Mouse (Mus musculus): ENCODE measurements around the gene Gramd2. TPM values are rescaled to one million over a fixed set of nuclear protein-coding genes. Genes with fewer than 3 reads are reported as not detected.
"Not testable (repeated sequence)": the region's sequence is repeated elsewhere in the genome, so short reads cannot be mapped to it uniquely, and the experiment has no call there.

Gene Gramd2
- total RNA-seq, 2 experiments from 2014 or later: 0.58 to 0.88 TPM

DNA sequence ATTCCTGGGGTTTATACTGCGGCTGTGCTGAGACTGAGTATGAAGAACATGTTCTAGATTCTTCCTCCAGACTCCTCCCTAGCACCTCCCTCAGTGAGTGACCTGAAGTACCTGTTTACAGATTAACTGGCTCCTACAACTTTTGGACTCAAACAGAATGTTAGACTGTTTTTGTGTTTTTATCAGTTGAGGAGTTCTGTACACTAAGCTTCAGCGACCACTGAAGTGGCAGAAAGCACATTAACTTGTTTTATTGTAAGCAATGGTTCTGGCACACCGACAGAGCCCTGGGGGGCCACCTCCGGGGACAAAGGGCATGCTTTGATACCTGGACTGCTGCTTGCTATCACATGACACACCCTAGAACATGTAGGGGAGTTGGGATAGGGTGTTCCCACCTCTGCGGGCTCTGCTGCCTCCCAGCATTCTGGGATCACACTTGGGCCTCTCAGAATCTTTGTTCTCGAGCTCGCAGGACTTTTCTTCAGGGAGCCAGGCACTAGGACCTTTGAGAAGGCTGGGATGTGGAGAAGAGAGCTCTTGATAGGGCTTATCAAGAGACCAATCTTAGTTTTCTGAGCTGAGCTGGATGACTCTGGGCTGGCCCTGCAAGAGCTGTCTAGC is 36.4 kb downstream of the Gramd2 start:
- ATAC-seq (ENCODE audit: poor library complexity, severe bottlenecking): no peak

DNA sequence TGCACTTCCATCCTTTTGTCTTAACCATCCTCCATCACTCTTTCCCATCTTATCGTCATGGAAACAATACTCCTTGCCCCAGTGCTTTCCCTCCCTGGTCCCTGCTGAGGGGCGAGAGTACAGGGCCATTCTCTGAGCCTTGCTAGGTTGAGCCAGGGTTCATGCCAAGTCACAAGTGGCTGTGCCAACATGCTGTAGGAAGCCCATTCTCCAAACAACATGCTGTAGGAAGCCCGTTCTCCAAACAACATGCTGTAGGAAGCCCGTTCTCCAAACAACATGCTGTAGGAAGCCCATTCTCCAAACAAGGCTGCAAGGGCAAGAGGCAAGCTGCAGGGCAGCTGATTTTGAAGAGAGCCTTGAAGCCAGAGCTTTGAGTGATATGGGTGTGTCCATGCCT is 38.3 kb downstream of the Gramd2 start:
- ATAC-seq (ENCODE audit: poor library complexity, severe bottlenecking): no peak

DNA sequence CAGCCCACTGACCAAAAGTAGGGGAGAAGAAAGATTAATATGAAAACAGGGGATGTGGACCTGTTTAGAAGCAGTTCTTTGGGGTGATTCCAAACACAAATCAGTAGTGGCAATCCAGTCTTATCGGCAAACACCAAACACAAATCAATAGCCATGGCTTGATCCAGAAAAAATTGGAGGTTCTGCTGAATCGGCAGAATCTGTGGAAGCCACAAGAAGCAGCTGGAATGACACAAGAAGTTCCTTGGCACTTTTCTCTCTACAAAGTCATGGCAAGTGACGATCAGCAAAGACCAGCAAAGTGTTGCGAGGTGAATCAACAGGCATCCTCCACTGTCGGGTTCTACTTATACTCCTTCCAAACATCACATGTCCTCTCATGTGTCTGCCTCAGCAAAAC is 41.2 kb downstream of the Gramd2 start:
- no peak for ATAC-seq (ENCODE audit: poor library complexity, severe bottlenecking)

DNA sequence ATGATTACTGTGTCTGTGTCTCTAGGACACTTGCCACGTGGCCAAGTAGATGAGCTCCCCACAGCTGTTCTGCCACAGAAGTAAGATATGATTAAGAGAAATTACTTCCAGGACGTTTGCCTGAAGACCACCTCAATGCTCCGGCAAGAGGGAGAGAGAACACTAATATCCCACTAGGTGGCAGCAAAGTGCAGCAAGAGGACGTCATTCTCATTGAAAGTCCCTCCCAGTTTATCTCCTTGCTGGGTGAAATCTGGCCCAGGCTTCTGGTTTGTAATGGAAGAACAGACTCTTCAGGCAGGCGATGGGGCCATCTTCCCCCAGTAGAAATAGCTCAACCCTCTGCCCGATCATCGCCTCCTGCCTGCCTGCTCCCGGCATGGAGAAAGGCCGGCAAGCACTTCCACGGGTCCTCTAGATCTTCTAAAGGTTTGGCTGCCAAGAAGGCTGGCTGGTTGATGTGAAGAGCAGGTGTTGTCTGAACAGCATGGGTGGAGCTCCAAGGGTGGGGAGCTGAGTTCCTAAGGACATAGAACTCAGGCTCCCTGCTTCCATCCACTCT is 43.2 kb downstream of the Gramd2 start:
- ATAC-seq (ENCODE audit: poor library complexity, severe bottlenecking): peak; percentile 83

DNA sequence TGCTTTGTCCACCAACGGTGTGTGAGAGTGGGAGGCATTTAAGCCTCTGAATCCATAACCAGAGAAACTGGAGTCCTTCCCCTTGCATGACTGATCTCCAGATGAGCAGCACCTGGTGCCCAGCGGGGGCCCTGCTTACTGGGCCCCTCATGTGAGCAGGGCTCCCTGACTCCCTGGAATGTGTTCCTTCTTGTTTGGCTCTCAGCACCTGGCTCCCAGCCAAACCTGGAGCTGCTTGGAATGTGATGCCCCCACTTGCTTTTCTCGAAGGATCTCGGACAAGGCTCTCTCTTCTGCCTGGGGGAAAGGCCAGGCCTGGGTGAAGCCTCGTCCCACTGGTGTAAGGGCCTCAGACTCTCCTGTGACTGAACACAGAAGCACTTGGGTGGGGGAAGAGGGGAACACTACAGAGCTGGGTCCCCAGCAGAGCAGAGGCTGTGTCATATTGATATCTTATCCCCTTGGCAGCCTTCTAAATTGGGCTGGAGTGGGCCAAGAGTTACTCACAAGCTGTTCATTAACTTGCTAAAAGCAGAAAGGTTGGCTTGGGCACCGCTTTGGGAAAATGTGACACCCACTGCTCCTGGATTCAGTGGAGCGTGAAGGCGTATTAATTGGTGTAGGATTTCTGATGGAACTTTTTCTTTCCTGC is 44.0 kb downstream of the Gramd2 start:
- ATAC-seq (ENCODE audit: poor library complexity, severe bottlenecking): no peak

DNA sequence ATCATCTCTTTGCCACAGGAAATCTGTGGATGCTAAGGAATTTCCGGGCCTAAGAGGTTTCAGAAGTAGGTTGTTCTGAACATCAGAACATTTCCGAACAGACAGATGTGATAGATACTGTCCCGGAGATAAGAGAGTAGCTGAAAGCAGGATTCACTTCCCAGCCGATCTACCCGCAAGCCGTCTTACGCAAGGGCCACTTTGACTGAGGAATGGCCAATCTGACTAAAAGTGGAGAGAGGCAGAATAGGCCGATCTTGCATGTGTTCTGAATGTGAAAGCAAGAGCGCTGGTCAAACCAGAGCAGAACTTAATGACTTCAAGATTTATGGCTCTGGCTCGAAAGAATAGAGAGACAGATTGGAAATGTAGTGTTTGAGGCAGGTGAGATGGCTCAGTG is 45.6 kb downstream of the Gramd2 start:
- no peak for ATAC-seq (ENCODE audit: poor library complexity, severe bottlenecking)

DNA sequence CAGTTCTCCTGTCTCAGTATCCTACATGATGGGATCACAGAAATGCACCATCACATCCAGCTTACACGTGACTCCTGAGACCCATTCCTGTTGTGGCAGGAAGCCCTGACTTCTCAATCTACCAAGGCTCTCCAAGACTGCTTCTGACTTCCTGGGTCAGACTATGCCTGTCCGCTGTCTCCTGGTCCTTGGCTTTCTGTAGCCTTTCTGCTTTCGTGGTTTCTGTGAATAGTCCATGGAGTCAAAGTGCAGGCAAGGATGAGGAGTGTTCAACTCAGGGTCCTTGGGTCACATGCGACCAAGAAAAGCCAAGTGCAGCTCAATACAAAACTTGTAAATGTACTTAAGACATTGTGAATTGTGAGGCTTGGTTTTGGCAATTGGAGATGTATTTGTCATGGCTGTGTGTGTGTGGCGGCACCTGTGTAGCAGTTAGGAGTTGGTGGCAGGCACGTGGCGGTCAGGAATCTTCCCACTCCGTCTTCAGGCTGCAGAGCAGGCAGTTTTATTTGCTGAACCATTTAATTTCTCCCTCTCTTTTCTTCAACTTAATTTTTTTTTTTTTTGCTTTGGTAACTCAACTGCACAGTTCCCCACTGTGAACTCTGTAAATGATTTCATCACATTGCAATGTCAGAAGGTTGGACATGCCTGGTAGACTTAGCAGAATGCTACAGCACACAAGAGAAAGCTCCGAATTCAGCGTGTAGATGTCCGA is 47.8 kb downstream of the Gramd2 start:
- no peak for ATAC-seq (ENCODE audit: poor library complexity, severe bottlenecking)

DNA sequence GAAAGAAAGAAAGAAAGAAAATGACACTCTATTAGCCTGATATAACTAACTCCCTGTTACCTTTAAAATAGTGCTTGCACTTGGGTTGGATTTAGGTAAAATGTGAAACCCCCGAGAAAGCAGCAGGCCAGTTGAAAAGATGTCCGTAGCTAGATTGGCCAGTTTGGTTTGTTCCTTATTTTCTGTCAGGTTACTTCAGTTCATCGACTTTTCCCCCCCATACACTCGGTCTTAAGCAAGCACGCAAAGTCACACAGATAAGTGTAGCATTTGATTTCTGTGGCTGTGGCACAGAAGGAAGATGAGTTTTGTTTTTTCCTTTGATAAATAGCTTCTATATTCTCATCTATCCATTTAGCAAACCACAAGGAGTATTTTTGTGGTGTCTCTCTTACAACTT is 51.2 kb downstream of the Gramd2 start:
- ATAC-seq (ENCODE audit: poor library complexity, severe bottlenecking): no peak

DNA sequence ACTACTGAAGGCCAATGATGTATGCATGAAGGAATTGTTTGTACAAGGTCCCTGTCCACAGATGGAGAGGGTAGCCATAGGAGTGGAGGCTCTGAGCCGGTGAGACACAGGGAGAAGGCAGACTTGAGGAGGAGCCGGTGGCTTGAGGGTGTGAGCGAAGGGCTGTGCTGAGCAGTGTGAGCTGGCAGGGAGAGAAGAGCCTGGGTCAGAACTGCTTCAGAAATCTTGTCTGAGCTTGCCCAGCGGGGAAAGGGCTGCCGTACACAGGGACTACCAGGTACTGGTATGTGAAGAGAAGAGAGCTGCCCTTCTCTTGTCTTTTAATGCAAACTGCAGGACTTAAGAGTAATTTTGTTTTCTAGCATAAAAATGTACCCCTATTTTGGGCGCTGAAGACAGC is 53.1 kb downstream of the Gramd2 start:
- no peak for ATAC-seq (ENCODE audit: poor library complexity, severe bottlenecking)

DNA sequence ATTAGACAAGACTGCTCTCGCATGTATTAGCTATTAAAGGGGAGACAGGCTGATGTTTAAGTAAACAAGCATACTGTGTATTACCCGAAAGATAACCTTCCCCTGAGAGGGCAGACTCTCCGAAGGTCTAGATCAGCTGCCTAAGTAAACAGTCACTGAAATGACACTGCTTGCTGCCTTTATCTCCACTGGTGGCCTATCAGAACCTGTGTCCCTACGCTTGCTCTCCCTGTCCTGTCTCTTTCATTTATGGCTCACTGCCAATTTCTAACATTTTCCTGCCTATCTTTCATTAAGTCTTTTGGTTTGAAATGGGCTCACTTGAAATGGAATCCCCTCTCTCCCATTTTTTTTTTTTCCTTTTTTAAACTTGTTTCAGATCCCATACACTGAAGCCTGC is 55.5 kb downstream of the Gramd2 start:
- ATAC-seq (ENCODE audit: poor library complexity, severe bottlenecking): no peak

DNA sequence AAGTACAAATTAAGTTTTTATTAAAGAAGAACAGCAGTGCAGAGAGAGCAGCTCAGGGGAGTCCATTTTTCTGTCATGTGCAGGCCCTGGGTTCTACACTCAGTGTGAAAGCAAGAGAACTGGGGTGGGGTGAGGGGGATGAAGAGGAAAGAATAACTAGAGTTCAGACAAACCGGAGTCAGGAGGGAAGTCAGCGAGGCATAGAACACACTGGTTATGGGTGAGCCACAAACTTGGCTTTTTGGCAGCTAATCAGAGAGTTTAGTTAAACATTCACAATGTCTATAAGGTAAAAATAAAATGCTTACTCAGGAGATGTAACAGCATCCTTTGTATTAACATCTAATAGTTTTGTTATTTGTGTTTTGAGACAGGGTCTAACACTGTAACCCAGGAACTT is 60.6 kb downstream of the Gramd2 start:
- no peak for ATAC-seq (ENCODE audit: poor library complexity, severe bottlenecking)

DNA sequence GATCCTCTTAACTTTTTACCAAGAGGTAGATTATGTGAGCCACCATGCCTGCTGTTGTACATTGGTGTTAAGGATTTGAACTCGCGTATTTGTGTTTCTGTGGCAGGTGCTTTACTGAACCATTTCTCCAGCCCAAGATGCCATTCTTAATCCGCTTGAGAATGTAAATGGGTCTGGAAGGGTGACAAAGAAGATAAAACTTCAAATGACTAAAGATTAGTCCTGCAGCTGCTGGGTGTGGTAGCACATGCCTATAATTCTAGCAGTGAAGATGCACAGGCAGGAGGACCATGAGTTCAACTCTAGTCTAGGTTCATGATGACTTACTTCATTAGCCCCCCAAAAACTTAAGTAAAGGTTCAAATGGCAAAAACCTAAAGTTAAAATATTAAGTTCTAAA is 64.0 kb downstream of the Gramd2 start:
- no peak for ATAC-seq (ENCODE audit: poor library complexity, severe bottlenecking)

DNA sequence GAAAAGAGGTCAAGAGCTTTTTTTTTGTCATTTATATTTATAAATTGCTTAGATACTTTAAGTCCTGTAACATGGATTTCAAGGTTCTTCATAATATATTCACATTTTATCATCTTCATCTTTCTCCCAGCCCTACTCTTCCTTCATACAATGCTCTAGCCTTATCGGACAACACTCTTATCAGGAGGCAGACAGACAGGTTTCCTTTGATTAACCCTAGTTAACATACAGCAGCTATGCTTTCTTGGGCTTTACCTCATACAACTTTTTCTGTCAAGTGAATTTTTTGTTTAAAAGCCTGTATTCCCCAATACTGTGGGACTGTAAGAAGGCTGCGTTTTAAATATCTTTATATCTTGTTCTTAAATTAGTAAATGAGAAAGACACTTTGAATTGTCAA is 68.4 kb downstream of the Gramd2 start:
- ATAC-seq (ENCODE audit: poor library complexity, severe bottlenecking): no peak

DNA sequence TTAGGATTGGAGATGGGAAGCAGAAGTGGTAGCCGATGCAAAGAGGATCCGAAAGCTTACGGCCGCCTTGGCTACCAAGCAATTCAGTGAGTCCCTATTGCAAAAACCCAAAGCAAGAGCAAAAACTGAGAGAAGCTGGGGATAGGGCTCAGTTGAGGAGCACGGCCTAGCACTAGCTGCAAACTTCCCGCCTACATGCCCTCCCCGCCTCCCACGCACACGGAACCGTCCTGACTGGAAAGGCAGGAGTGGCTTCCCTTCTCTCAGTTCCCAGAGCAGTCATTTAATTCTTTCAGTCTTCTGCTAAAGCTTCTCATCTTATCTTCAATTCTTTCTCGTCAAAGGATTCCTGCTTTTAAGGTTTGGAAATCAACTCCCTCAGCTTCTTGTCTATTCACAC is 69.0 kb downstream of the Gramd2 start:
- peak; percentile 20; the same call in 1 of the 2 replicates for ATAC-seq (ENCODE audit: poor library complexity, severe bottlenecking)

DNA sequence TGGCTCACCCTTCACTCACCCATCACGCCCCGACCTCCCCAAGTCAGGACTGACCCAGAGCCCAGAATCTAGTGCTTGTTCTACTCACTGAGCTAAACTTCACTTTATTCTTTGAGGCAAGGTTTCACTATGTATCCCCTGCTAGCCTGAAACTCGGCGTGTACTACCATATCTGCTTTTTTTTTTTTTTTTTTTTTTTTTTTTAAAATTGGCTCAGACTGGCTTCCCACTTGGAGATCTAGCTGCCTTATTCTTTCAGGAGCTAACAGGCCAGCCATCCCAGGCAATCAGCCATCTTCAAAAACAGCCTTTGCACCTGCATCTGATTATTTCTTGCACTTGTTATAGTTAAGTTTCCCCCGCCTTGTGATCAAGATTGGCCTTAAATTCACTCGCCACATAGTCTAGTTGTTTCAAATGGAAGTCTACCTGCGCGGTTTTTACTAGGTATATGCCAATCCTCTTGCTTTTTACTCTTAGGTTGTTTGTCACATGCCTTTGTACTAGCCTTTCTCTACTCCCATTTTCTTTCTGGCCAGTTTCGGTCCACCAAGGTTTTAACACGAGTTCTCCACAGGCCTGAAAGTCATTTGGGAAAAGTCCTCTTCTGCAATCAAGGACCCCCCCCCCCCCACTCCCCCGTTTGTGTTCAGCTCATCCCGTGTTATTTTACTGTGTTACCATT is 69.8 kb downstream of the Gramd2 start:
- ATAC-seq (ENCODE audit: poor library complexity, severe bottlenecking): no peak

DNA sequence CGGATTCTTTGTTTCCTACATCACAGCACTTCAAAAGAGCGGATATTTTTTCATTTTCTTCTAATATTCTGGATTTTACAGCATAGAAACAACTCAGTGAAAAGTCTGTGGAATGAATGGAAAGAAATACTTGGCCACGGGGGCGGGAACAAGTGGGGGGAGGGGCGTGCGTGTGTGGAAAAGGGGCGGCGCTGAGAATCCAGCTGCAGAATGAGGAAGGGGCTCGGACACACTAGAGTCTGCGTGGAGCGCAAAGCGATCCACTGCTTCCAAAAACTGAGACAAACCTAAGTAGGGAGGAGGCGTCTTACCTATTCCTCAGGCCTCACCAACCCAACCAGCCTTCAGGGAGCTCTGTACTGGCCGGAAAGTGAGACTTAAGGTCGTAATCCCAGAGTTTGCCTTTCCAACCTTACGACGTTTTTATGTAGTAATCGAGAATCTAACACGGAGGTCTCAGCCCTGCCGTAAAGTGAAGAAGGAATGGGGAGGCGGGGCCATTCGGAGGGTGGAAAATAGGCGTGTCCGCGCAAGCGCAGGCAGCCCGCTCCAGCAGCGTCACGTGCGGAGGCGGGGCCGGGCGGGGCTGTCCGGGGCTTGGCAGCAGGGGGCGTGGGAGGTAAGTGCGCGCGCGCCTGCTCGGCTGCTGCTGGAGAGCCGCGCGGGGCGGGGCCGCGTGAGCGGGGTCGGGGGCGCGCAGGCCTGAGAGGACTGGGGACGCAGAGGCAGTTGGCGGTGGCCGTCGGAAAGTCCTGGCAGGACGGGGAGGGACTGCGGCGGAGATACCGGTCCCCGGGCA is 70.5 kb downstream of the Gramd2 start, which contains the start of the genes Senp8 and Myo9a:
Gene Senp8 (minus strand): TSS at position 444 of the 799 bp plus-strand sequence.
Gene Myo9a (plus strand): TSS at position 630 of the 799 bp plus-strand sequence.
- peak; percentile 77 for ATAC-seq (ENCODE audit: poor library complexity, severe bottlenecking)

DNA sequence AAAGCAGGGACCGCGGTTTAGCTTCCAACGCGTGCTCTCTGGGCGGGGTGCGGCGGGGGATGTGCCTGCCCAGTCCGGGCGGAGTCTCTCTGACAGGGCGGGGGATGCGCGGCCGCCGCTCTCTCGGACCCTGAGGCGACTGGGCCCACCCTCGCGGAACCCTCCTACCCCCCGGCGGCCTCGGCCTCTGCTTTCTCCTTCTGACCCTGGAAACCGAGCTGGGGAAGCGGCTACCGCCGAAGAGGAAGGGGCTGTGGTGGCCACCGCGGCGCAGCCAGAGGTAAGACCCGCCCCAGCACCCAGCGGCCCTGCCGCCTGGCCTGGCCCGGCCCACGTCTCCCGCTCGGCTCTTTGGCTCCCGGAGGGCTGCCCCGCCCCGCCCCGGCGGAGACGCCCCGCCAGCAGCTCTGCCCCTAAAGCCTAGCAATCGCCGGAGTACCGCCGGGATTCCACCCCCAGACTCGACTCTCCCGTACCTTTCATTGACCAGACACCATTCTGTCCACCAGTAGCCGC is 71.2 kb downstream of the Gramd2 start:
- ATAC-seq (ENCODE audit: poor library complexity, severe bottlenecking): peak; percentile 71

DNA sequence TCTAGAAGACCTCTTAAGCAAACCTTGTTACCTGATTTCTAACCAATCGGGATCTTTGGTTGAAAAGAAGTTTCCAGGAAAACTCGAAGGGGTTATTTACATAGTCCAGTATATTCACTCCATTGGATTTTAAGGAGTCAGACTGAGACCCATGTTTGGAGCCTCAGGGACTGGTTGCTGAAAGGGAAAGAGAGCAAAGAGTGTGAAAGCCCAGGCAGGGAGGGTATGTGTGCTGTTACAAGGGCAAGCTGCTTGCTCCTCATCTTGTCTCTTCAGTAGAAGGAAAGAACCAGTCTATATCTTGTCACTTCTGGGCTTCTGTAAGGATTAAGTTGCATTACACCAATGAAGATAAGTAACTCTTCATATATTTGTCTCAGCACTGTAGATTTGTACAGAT is 72.0 kb downstream of the Gramd2 start:
- no peak for ATAC-seq (ENCODE audit: poor library complexity, severe bottlenecking)

DNA sequence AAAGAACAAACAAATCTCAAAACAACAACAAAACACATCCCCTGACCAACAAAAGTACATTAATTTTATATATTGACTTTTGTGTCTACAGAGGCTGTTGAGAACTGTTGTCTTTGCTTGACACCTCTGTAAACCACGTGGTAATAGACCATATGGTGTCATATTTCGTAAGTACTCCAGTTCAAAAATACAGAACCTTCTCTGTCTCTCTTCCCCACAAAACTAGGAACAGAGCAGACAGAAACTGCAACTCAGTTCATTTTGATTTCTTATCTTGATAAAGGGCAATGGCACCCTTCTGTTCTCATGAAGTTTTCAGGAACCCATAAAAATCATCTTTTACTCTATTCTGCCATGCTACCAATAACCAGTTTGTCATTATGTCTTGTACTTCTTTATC is 75.3 kb downstream of the Gramd2 start:
- peak; percentile 16; the same call in 1 of the 2 replicates for ATAC-seq (ENCODE audit: poor library complexity, severe bottlenecking)

DNA sequence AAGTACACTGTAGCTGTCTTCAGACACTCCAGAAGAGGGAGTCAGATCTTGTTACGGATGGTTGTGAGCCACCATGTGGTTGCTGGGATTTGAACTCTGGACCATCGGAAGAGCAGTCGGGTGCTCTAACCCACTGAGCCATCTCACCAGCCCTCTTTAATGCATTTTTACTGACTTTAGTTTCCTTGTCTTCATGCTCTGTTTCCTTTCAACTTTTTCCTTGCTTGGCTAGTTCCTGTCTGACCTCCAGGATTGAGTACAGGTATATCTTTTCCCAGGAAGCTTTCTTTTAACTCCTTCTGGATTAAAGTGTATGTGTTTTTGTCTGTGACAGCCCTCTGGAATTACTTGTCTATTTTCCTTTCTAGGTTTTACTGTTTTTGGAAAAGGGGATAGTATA is 77.1 kb downstream of the Gramd2 start:
- not testable (repeated sequence) for ATAC-seq (ENCODE audit: poor library complexity, severe bottlenecking)
